Mouse (Mus musculus) left cerebral cortex, adult 9 months (tissue): ENCODE results near the gene Cracr2b.

Experiments used
- DNase-seq, 2 experiments: peaks; one replicate each; pipeline ENCODE4 v3.0.0; 2022; ENCODE audit warnings: low spot score in 2 of 2

Cracr2b gene

DNA sequence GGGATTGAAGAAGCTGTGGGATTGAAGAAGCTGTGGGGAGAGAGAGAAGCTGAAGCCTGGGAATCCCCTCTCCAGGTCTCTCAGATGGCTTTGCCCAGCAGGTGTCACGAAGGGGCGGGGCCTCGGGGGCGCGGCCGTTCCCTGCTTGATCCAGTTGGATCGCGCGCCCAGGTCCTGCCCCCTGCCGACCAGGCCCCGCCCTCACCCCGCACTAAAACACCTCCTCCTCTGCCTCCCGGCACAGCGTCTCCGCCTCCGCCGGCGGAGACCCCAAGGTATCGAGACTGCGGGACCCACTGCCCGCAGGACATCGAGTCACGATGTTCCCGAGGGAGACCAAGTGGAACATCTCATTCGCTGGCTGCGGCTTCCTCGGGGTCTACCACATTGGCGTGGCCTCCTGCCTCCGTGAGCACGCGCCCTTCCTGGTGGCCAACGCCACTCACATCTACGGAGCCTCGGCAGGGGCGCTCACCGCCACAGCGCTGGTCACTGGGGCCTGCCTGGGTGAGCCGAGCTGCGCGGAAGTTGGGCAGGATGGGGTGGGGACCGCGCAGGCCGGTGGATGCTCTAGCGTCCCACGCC lies 5.8 kb upstream of the Cracr2b start, which contains the start of gene Pnpla2:
Gene Pnpla2, plus strand, starts transcription at position 232 of the 585 bp plus-strand sequence.
- DNase-seq, result peak in 1 of 2 experiments; percentile 89

DNA sequence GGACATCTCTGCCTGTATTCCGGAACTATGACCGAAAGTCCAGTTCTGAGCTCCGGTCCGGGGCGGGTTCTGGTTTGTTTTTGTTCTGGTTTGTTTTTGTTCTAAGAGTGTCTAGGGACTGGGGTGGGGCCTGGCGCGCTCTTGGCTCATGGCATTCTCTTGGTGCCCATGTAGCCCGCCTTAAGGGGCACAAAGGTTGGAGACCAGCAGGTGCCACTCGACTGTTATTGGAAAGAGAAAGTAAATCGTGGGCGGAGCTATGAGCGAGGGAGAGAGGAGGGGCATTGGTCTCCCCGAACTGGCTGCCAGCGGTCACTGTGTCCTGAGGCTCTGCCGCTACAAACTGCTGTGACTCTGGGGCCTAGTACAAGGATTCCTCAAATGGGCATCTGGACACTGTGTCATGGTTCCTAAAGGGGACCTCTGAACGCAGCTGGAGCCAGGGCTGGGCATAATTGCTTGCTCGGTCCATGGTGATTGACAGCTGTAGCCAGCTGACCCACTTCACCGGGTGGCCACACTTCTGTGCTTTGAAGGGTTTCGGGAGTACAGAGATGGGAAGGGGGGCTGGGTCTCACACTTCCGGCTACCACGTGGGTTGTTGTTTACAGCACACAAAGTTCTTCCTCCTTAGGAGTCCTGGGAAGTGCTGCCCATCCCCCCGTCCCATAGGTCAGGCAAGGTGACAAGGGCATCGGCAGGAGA lies 5.1 kb upstream of the Cracr2b start:
- no peak for DNase-seq

DNA sequence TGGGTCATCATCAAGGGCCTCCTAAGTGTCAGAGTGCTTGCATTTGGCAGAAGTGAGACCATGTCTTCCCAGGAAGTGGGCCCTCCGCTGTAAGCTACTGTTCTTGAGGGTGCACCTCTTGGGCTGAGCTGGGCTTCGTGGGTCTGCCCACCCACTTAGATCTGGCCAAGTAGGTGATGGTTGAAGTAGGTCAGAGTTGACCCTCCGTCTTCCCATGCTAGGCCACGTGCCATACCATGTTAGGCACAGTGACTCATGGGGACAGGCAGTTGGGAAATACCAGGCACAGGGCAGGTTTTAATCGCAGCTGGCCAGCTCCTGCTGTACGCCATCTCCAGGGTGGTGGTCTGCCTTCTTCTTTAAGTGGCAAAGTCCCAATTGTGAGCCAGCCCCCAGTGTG lies 4.2 kb upstream of the Cracr2b start:
- no peak for DNase-seq

DNA sequence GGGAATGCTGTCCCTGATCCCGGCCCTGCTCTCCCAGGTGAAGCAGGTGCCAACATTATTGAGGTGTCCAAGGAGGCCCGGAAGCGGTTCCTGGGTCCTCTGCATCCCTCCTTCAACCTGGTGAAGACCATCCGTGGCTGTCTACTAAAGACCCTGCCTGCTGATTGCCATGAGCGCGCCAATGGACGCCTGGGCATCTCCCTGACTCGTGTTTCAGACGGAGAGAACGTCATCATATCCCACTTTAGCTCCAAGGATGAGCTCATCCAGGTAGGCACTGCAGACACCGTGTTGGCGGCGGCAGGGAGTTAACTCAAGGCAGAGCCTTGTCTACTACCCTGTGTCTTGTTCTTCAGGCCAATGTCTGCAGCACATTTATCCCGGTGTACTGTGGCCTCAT lies 3.7 kb upstream of the Cracr2b start:
- no peak for DNase-seq

DNA sequence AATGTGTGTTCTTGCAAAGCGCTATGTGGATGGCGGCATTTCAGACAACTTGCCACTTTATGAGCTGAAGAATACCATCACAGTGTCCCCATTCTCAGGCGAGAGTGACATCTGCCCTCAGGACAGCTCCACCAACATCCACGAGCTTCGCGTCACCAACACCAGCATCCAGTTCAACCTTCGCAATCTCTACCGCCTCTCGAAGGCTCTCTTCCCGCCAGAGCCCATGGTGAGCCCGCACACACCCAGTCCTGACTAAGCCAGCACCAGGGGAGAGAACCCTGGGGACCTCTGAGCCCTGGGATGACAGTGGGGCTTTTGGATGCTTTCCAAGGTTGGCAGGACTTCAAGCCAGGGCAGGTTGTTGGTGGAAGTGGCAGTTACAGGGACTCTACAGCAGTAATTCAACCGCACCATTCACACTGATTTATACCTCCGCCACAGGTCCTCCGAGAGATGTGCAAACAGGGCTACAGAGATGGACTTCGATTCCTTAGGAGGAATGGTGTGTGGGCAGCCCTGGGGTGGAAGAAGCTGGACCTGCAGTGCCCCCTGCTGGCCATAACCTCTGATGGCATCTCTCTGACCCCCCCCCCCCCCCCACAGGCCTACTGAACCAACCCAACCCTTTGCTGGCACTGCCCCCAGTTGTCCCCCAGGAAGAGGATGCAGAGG lies 2.8 kb upstream of the Cracr2b start:
- no peak for DNase-seq

DNA sequence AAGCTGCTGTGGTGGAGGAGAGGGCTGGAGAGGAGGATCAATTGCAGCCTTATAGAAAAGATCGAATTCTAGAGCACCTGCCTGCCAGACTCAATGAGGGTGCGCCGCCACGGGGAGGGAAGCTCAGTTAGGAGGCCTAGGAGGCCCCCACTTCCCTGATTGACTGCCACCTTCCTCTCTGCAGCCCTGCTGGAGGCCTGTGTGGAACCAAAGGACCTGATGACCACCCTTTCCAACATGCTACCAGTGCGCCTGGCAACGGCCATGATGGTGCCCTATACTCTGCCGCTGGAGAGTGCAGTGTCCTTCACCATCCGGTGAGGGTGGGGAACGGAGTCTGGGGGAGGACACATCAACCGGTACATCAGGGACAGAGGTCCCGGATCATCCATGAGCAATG lies 2.2 kb upstream of the Cracr2b start:
- no peak for DNase-seq

DNA sequence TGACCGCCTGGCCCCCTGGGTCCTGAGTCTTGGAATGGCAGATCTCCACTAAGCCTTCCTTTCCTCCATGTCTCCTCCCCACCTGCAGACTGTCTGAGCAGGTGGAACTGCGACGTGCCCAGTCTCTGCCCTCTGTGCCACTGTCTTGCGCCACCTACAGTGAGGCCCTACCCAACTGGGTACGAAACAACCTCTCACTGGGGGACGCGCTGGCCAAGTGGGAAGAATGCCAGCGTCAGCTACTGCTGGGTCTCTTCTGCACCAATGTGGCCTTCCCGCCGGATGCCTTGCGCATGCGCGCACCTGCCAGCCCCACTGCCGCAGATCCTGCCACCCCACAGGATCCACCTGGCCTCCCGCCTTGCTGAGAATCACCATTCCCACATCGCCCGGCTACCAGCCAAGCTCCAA lies 1.6 kb upstream of the Cracr2b start:
- DNase-seq, result no peak

DNA sequence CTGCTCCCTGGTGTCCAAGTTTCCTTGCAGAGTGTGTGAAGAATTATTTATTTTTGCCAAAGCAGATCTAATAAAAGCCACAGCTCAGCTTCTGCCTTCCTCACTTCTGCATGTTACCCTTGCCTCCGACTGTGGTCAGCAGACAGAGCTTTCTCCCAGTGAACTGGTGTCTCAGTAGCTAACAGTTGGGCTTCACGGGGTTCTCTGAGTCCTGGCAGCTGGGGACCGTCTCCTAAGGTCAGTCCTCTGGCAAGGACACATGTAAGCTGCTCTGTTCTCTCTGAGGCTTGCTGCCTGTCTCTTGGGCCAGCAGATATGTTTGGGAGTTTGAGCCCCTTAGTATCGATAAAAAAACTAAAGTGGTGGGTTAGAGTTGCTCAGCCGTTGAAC lies 898 bp upstream of the Cracr2b start:
- DNase-seq, result no peak

DNA sequence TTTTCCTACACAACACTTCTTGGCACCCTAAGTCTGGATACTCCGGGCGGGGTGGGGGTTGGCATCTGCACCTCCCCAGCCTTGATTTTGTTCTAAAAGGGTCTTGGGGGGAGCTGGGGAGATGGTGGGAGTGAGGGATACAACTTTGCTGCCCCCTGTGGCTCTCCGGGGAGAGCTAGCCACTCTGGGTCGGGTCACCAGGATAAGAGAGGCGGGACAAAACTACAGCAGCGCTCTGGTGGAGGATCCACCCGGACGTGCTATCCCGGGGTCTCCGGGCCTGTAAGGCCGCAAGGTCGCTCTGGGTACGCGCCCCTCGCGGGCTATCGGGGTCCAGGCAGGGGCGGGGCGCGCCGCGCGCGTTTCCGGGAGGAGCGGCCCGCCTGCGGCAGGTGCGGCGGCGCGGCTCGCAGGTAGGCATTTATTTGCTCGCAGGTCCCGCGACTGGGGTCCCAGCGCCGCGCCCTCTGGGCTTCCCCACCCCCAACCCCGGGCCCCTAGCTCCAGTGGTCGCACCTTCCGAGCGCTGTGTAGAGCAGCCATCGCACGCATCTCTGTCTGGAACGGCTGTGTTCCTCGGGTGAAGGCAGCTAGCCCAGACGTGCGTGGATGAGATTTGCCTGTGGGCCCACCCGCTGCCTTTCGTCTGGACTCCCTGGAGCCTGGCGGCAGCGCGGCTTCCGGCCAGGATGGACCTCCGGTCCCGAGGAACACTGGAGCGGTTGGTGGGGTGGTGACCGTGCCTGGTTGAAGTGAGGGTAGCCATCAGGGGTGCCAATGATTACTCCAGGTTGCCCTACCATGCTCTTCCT lies 833 bp downstream of the Cracr2b start:
- no peak for DNase-seq

DNA sequence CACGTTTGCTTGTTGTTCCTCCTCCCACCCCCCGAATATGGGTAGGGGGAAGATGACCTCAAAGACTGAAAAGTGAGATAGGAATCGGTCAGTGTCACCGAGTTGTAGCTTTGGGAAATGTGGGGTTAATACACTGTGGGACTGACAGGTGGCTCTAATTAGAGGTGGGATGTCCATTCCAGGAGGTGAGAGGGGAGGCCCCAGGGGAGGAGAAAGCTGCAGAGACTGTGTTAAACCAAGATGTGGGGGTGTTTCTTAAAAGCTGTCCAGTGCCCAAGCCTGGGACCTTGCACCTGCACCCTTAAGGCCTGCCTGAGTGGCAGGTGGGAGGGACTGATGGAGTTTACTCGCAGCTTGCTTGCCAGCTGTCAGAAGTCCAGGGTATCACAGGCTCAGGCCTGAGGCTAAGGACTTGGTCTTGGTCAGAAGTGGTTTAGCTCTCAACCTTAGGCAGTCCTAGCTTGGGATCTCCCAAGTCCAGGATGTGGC lies 1.5 kb downstream of the Cracr2b start:
- no peak for DNase-seq

DNA sequence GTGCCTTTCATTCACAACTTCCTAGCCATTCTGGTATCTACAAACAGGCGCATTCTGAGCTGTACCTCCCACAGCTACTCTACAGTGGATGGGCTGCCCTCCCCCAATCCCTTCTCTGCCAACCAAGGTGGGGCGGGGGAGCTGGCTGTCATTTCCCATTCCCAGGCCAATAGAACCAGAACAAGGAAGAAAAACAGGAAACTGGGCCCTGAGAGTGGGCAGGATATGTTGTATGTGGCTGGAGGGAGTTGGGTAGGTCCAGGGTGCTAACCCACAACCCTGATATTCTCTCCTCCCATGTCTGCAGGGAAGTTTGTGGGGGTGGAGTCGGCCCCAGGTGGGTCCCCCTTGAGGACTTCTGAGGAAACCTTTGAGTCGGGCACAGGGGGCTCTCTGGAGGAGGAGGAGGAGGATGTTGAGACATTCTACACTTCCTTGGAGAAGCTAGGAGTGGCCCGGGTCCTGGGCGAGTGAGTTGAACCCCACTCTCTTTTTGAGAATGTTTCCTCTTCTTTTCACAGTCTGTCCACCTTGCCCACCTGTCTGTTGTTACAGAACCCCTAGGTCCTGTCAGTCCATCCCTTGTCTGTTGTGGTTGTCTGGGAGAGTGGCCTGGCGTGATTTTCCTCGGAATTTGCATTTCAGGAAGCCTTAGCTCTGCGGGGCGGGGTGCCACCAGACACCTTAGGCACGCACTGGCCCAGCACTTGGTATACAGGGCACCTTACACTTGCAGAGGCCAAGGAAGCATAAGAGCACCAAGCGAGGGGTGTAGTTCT lies 3.1 kb downstream of the Cracr2b start:
- DNase-seq, result no peak

DNA sequence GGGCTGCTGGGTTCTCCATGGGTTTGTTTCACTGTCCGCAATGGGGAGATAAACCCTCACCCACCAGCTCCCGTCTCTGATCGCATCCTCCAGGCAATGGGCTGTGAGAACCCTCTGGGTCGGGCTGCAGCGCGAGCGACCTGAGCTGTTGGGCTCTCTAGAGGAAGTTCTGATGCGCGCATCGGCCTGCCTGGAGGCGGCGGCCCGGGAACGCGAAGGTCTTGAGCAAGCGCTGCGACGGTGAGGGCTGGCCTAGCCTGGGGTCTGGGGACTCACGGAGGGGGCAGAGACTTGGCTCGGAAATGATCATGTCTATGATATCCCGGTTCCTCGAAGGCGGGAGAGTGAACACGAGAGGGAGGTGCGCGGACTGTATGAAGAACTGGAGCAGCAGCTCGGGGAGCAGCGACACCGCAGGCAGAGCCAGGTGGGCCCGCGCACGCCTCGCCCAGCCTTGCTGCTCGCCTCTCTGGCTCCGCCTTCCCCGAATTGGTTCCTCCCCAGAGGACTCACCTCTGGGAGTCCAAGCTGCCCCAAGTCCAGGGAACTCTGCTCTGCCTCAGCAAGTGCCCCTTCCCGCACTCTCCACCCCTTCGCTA lies 3.8 kb downstream of the Cracr2b start:
- DNase-seq, result no peak

DNA sequence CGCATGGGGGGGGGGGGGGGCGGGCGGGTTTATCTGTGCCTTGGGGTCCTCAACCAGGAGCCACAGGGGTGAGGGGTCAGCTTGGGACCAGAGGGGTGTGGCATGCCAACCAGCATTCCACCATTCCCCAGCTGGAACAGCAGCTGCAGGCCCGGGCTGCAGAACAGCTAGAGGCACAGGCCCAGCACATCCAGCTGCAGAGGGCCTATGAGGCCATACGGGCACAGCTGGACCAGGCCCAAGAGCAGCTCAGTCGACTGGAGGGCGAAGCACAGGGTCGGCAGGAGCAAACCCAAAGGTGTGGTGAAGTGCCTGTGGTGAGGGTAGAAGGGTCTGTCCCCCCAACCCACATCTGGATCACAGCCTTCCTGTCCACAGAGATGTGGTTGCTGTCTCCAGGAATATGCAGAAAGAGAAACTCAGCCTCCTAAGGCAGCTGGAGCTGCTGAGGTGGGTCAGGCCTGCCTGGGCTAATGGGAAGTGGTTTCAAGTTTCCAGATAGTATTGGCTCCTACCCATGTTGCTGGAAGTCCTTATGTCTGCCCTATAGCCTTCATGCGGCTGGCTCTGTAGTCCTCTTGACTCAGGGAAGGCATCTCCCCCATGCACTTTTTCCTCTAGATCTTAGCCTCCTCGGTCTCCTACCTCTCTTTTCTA lies 4.6 kb downstream of the Cracr2b start:
- DNase-seq, result no peak

DNA sequence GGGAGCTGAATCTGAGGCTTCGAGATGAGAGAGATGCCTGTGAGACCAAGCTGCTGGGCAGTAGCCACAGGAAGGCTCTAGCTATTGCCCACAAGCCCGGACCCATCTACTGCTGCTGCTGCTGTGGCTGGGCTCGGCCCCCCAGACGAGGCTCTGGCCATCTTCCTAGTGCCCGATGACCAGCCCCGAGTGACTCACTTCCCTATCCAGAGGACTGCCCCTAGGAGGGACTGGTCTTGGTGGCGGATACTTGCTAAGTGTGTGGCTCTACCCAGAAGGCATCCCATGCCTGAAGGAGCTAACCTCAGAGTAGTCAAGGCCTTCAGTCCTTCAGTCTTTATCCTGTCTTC lies 5.1 kb downstream of the Cracr2b start:
- no peak for DNase-seq

DNA sequence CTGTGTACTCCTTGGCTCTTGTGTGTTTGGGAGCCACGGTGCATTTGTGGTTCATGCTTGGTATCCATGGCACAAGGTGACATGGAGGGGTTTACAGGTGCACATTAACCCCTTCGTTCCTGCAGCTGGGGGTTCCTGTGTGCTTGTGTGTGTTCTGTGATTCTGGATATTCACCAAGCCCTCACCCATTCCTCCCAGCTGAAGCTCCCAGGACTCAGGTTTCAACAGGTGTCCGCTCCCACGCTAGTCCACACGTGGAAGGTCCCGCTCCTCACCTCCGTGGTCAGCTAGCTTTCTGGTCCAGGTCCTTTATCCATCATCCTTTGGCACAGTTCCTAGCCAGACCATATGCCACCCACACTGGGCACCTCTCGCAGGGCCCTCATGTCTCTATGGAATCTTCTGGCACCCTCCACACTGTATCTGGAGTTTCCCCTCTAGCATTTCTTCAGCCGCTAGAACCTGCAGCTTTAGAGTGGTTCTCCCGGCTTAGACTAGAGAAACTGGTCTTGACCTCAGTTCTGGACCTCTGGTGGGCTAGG lies 5.8 kb downstream of the Cracr2b start:
- no peak for DNase-seq

DNA sequence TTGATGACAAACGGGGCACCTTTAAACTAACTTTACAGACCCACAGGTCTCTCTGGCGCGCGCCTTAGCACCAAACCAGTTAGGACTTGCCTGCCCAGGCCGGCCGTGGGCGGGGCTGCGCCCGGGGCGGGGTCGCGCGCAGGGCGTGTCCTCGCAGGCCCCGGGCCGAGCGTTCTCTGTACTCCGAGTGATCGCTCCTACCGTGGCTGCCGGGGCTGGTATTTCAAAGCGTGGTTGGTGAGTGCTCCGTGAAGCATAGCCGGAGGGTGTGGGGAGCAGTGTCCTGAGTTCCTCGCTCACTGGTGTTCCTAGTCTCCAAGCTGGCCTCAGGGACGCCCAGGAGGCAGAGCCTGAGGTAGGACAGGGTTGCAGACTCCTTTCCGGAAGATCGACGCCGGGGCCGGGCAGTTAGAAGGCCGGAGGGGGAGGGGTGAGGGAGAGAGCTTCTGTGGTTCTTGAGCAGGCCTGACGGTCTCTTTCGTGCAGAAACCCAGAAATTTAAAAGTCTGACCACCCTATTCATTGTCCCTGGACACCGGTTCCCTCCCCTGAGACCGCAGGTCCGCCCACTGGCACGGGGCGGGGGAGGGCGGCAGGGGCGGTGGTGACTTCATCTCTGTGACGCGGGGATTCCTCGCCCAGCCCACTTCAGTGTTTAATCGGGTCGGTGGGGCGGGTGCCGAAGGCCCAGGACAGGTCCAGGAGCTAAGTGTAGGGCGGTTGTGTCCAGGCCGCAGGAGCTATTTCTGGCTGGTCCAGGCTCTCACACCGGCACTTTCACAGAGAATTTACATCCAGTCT lies 6.5 kb downstream of the Cracr2b start, which contains the start of gene Cd151:
Gene Cd151, plus strand, starts transcription at position 163 of the 801 bp plus-strand sequence.
- peak in 1 of 2 experiments; percentile 67 for DNase-seq

DNA sequence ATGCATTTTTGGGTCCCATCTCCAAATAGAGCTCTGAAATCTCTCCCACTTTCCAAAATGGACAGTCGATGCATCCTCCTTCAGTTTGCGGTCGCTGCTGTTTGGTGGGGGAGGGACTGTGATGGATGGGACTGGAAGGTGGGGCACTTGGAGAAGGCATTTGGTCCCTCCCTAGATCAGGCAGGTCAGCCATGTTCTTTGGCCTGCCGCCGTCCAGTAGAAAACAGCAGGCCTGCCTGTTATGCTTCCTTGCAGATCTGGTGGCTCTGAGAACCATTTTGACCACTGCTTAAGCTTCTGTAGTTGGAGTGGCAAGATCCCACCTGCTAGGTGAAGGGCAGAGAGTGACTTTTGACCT lies 7.2 kb downstream of the Cracr2b start:
- DNase-seq, result no peak

DNA sequence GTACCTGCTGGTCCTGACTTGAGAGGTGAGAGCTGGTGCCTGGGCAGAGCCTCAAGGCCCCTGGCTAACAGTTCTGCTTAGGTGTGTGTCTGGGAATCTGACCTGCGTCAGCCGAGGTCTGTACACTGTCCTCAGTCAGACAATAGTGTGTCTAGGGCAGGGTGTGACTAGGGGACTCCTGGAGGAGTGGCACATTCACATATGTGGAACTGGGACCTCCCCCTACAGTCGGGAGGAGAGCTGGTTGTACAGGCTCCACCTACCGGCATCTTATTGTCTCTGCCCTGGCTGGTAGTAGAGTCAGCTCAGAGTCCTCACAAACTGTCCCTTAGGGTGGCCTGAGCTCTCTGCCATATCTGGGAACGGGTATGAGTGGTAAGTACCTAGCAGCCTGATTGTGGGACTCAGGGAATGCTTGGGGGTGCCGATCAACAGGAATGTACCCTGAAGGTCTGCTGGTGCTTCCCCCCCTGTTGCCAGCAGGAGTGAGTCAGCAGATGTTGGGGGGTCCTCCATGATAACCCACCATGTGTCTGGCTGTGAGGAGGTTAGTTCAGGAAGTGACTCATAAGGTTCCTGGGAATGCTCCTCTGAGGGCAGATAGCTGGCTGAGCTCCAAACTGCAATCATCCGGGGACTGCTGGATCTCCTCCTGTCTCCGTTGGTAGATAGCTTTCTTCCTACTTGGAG lies 7.8 kb downstream of the Cracr2b start:
- peak in 1 of 2 experiments; percentile 62 for DNase-seq

DNA sequence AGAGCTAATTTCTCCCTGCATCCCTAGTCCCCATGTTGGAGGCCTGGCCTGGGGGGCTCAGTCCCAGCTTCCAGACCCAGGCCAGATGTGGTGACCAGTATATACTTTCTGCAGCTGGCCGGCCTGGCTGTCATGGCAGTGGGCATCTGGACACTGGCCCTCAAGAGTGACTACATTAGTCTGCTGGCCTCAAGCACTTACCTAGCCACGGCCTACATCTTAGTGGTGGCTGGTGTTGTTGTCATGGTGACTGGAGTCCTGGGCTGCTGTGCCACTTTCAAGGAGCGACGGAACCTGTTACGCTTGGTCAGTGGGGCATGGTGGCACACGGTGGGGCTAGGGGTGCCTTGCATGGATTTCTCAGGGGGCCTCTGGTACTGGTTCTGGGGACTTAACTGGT lies 8.5 kb downstream of the Cracr2b start:
- DNase-seq, result no peak
